Mouse (Mus musculus) spleen, postnatal 10 days (tissue): ENCODE measurements around the gene Tac4.

ENCODE experiments used
- DNase-seq, 2 experiments: peaks; one replicate each; pipeline ENCODE4 v3.0.0; 2021 to 2022; ENCODE audit warnings: low spot score in 2 of 2

Gene Tac4

GRCm38 (mm10) chr11:95311425-95311807 is 50.1 kb downstream of the Tac4 start:
- DNase-seq = no peak

- DNase-seq = no peak
These were observed 54.1 kb downstream of the Tac4 start for GRCm38 (mm10) chr11:95315215-95315955.

GRCm38 (mm10) chr11:95318116-95318515 is 56.8 kb downstream of the Tac4 start:
- no peak for DNase-seq
